ENCODE assay signal across 8 mouse cellular contexts in genomic region chr11:108023188-108023587, GRCm38 (mm10).
DNase-seq lines count a peak whose midpoint lies in the region; ATAC-seq lines count a peak whose summit lies in the region.

No protein-coding gene starts in this region.

- DNase-seq in adrenal gland, adult 2 months: peak; percentile 5
- no peak for DNase-seq in adrenal gland, postnatal 4 days (ENCODE audit: low spot score in 2 of 2)
- peak; percentile 50 for DNase-seq in adrenal gland, postnatal 14 days
- peak; percentile 66 to 69 for DNase-seq in frontal cortex, postnatal 14 days (ENCODE audit: low spot score in 2 of 2)
- peak; percentile 39 for DNase-seq in left cerebral cortex, adult 11 months (ENCODE audit: low spot score)
- peak; percentile 87 to 90 for DNase-seq in right cerebral cortex, postnatal 10 days (ENCODE audit: low spot score in 2 of 2)

- no peak for ATAC-seq in megakaryocyte progenitor cell, adult 5-6 weeks (replicated peaks; ENCODE audit: poor library complexity)
- no peak for ATAC-seq in erythroblast, adult 5-6 weeks (replicated peaks; ENCODE audit: low FRiP score, poor library complexity, severe bottlenecking)

Comparison
In these comparisons a context has a peak if more than half of its experiments do, and no peak if none do; other contexts are left out.
1. DNase-seq: peak in adrenal gland, adult 2 months (single experiment), adrenal gland, postnatal 14 days (single experiment), frontal cortex, postnatal 14 days (2 of 2), left cerebral cortex, adult 11 months (single experiment) and right cerebral cortex, postnatal 10 days (2 of 2); none in adrenal gland, postnatal 4 days (0 of 2).